Mouse (Mus musculus): ENCODE data around the gene Olfr556. TPM values are rescaled to one million over a fixed set of nuclear protein-coding genes. Genes with fewer than 3 reads are reported as not detected.
A peak's percentile ranks its signal among the peaks of the same experiment; 100 is the strongest.

The Olfr556 gene
- polyA plus RNA-seq, 1 experiment from 2014 or later, result not detected

DNA sequence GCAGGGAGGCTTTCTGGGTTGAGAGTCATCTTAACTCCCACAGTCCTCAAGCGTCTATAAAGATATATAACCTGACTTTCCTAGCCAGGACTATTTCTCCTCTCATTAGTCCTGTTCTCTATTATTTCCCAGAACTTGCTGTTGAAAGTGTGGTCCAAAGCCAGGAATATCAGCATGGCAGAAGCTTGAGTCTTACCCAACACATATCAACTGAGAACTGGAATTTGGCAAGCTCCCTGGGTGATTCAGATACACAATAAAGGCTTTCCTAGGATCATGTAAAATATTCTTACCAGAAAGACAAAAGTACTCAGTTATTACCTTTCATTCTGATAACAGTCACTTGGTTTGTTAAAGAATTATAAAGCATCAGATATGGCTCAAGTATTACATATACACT is 17.2 kb downstream of the Olfr556 start:
- Histone ChIP-seq H3K36me3 (ENCODE audit: insufficient read depth, low read length) (peaks cover 4% of the 10 kb centered on the region; the same call in 1 of the 2 replicates), H3K4me3 (ENCODE audit: low read length) (no peak overlapping the region), H3K4me1 (ENCODE audit: insufficient read depth, low read length) (no peaks in the 10 kb centered on the region), H3K9me3 (ENCODE audit: low read length) (no peaks in the 10 kb centered on the region), H3K9ac (replicated peaks; ENCODE audit: low read length) (no peak overlapping the region), H3K27me3 (ENCODE audit: insufficient read depth, low read length) (no peaks in the 10 kb centered on the region), H3K4me2 (replicated peaks; ENCODE audit: low read depth, low read length) (no peak overlapping the region), H3K27ac (ENCODE audit: low read length) (no peak overlapping the region)
- WGBS, result 88% methylated on average over 1 of the region's 1 CpGs
- no peak for ATAC-seq (ENCODE audit: low FRiP score, low TSS enrichment)

GRCm38 (mm10) chr7:102686944-102687501 is 22.3 kb downstream of the Olfr556 start, which contains the start of gene Trim68:
TSS of gene Trim68 (minus strand) at chr7:102687327.
- no peaks in the 10 kb centered on the region; the same call in 1 of the 2 replicates for H3K36me3 ChIP-seq (ENCODE audit: insufficient read depth, low read length)
- H3K4me3 ChIP-seq (ENCODE audit: low read length), result peak within 1 kb of the TSS; percentile 71
- 0 out of 2 replicates have a peak, but pooled peaks cover 4% of the 10 kb centered on the region for H3K4me1 ChIP-seq (ENCODE audit: insufficient read depth, low read length)
- WGBS, result 0% methylated on average over 40 of the region's 40 CpGs
- peak; percentile 100 for ATAC-seq (ENCODE audit: low FRiP score, low TSS enrichment)
- H3K9me3 ChIP-seq (ENCODE audit: low read length), result no peaks in the 10 kb centered on the region
- peak within 1 kb of the TSS; percentile 86 for H3K9ac ChIP-seq (replicated peaks; ENCODE audit: low read length)
- peak within 1 kb of the TSS; percentile 74 for H3K27ac ChIP-seq (ENCODE audit: low read length)
- peak within 1 kb of the TSS; percentile 77 for H3K4me2 ChIP-seq (replicated peaks; ENCODE audit: low read depth, low read length)
- no peaks in the 10 kb centered on the region for H3K27me3 ChIP-seq (ENCODE audit: insufficient read depth, low read length)

- 0 out of 2 replicates have a peak, but pooled peaks have one; percentile 15 for ATAC-seq (ENCODE audit: low FRiP score, low TSS enrichment)
- Histone ChIP-seq H3K4me3 (ENCODE audit: low read length) (no peak within 1 kb of the TSS), H3K27ac (ENCODE audit: low read length) (no peak within 1 kb of the TSS), H3K36me3 (ENCODE audit: insufficient read depth, low read length) (no peaks in the 10 kb centered on the region), H3K9ac (replicated peaks; ENCODE audit: low read length) (no peak within 1 kb of the TSS), H3K9me3 (ENCODE audit: low read length) (no peaks in the 10 kb centered on the region), H3K27me3 (ENCODE audit: insufficient read depth, low read length) (no peaks in the 10 kb centered on the region), H3K4me1 (ENCODE audit: insufficient read depth, low read length) (no peaks in the 10 kb centered on the region), H3K4me2 (replicated peaks; ENCODE audit: low read depth, low read length) (no peak within 1 kb of the TSS)
- 77% methylated on average over 5 of the region's 5 CpGs for WGBS
Observed at GRCm38 (mm10) chr7:102695358-102696125, 30.8 kb downstream of the Olfr556 start, which contains the start of gene Olfr557. TSS of gene Olfr557 (plus strand) at chr7:102695910.

DNA sequence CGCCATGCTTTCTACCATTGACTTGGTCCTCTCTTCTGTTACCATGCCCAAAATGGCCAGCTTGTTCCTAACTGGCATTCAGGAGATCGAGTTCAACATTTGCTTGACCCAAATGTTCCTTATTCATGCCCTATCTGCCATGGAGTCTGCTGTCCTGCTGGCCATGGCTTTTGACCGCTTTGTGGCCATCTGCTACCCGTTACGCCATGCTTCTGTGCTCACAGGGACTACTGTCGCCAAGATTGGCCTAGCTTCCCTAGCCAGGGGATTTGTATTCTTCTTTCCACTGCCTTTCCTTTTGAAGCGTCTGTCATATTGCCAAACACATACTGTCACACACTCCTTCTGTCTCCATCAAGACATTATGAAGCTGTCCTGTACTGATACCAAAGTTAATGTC is 33.8 kb downstream of the Olfr556 start:
- no peaks in the 10 kb centered on the region for H3K36me3 ChIP-seq (ENCODE audit: insufficient read depth, low read length)
- H3K4me2 ChIP-seq (replicated peaks; ENCODE audit: low read depth, low read length), result no peak overlapping the region
- H3K27ac ChIP-seq (ENCODE audit: low read length), result no peak overlapping the region
- no peak overlapping the region for H3K4me3 ChIP-seq (ENCODE audit: low read length)
- H3K9ac ChIP-seq (replicated peaks; ENCODE audit: low read length), result no peak overlapping the region
- WGBS, result 89% methylated on average over 7 of the region's 7 CpGs
- H3K27me3 ChIP-seq (ENCODE audit: insufficient read depth, low read length), result no peaks in the 10 kb centered on the region
- ATAC-seq (ENCODE audit: low FRiP score, low TSS enrichment), result no peak
- H3K4me1 ChIP-seq (ENCODE audit: insufficient read depth, low read length), result no peaks in the 10 kb centered on the region
- H3K9me3 ChIP-seq (ENCODE audit: low read length), result no peaks in the 10 kb centered on the region

GRCm38 (mm10) chr7:102701915-102702314 is 37.2 kb downstream of the Olfr556 start, which contains the start of gene Olfr558:
TSS of gene Olfr558 (plus strand) at chr7:102702215.
- no peak within 1 kb of the TSS for H3K27ac ChIP-seq (ENCODE audit: low read length)
- H3K9ac ChIP-seq (replicated peaks; ENCODE audit: low read length), result no peak within 1 kb of the TSS
- H3K4me3 ChIP-seq (ENCODE audit: low read length), result no peak within 1 kb of the TSS
- H3K4me2 ChIP-seq (replicated peaks; ENCODE audit: low read depth, low read length), result no peak within 1 kb of the TSS
- ATAC-seq (ENCODE audit: low FRiP score, low TSS enrichment), result no peak
- no peaks in the 10 kb centered on the region for H3K9me3 ChIP-seq (ENCODE audit: low read length)
- no peaks in the 10 kb centered on the region for H3K4me1 ChIP-seq (ENCODE audit: insufficient read depth, low read length)
- H3K27me3 ChIP-seq (ENCODE audit: insufficient read depth, low read length), result no peaks in the 10 kb centered on the region
- H3K36me3 ChIP-seq (ENCODE audit: insufficient read depth, low read length), result no peaks in the 10 kb centered on the region

- 25% methylated on average over 1 of the region's 1 CpGs for WGBS
- Histone ChIP-seq H3K4me1 (ENCODE audit: insufficient read depth, low read length) (no peaks in the 10 kb centered on the region), H3K36me3 (ENCODE audit: insufficient read depth, low read length) (no peaks in the 10 kb centered on the region), H3K27ac (ENCODE audit: low read length) (no peak within 1 kb of the TSS), H3K27me3 (ENCODE audit: insufficient read depth, low read length) (no peaks in the 10 kb centered on the region), H3K9ac (replicated peaks; ENCODE audit: low read length) (no peak within 1 kb of the TSS), H3K9me3 (ENCODE audit: low read length) (no peaks in the 10 kb centered on the region), H3K4me3 (ENCODE audit: low read length) (no peak within 1 kb of the TSS), H3K4me2 (replicated peaks; ENCODE audit: low read depth, low read length) (no peak within 1 kb of the TSS)
- no peak for ATAC-seq (ENCODE audit: low FRiP score, low TSS enrichment)
Observed at GRCm38 (mm10) chr7:102718970-102719369, 54.3 kb downstream of the Olfr556 start, which contains the start of gene Olfr33. TSS of gene Olfr33 (minus strand) at chr7:102719070.

Other genes with a start within 250 kb of the Olfr556 start
- gene Rrm1, start 223.2 kb upstream of the Olfr556 start, polyA plus RNA-seq (2015; fragmentation: Nextera tagmentation; extraction: Ambion mirVana), result 169 and 181 TPM in 2 replicates
- gene Olfr543, start 183.2 kb upstream of the Olfr556 start, polyA plus RNA-seq (2015; fragmentation: Nextera tagmentation; extraction: Ambion mirVana), result 0.41 and 0.51 TPM in 2 replicates
- gene Olfr544, start 176.6 kb upstream of the Olfr556 start, polyA plus RNA-seq (2015; fragmentation: Nextera tagmentation; extraction: Ambion mirVana), result 0.18 TPM in 1 of 2 replicates, not detected in the other
- gene Olfr545, start 165.3 kb upstream of the Olfr556 start, polyA plus RNA-seq (2015; fragmentation: Nextera tagmentation; extraction: Ambion mirVana), result 0.08 TPM in 1 of 2 replicates, not detected in the other
- gene Olfr547, start 130.2 kb upstream of the Olfr556 start, polyA plus RNA-seq (2015; fragmentation: Nextera tagmentation; extraction: Ambion mirVana), result not detected in 2 replicates
- gene Olfr548-ps1, start 124.0 kb upstream of the Olfr556 start, polyA plus RNA-seq (2015; fragmentation: Nextera tagmentation; extraction: Ambion mirVana), result not detected in 2 replicates
- gene Olfr549, start 115.0 kb upstream of the Olfr556 start, polyA plus RNA-seq (2015; fragmentation: Nextera tagmentation; extraction: Ambion mirVana), result not detected in 2 replicates
- gene Trim21, start 99.4 kb upstream of the Olfr556 start, polyA plus RNA-seq (2015; fragmentation: Nextera tagmentation; extraction: Ambion mirVana), result 0.42 and 0.77 TPM in 2 replicates
- gene Olfr550, start 93.5 kb upstream of the Olfr556 start, polyA plus RNA-seq (2015; fragmentation: Nextera tagmentation; extraction: Ambion mirVana), result not detected in 2 replicates
- not detected in 2 replicates for gene Olfr551, start 73.0 kb upstream of the Olfr556 start, polyA plus RNA-seq (2015; fragmentation: Nextera tagmentation; extraction: Ambion mirVana)
- gene Olfr552, start 67.1 kb upstream of the Olfr556 start, polyA plus RNA-seq (2015; fragmentation: Nextera tagmentation; extraction: Ambion mirVana), result not detected in 2 replicates
- gene Olfr553, start 46.7 kb upstream of the Olfr556 start, polyA plus RNA-seq (2015; fragmentation: Nextera tagmentation; extraction: Ambion mirVana), result not detected in 2 replicates
- gene Olfr554, start 26.5 kb upstream of the Olfr556 start, polyA plus RNA-seq (2015; fragmentation: Nextera tagmentation; extraction: Ambion mirVana), result not detected in 2 replicates
- gene Olfr555, start 6.1 kb upstream of the Olfr556 start, polyA plus RNA-seq (2015; fragmentation: Nextera tagmentation; extraction: Ambion mirVana), result not detected in 2 replicates
- gene Trim68, start 22.4 kb downstream of the Olfr556 start, polyA plus RNA-seq (2015; fragmentation: Nextera tagmentation; extraction: Ambion mirVana), result 14.2 and 14.6 TPM in 2 replicates
- not detected in 2 replicates for gene Olfr557, start 31.0 kb downstream of the Olfr556 start, polyA plus RNA-seq (2015; fragmentation: Nextera tagmentation; extraction: Ambion mirVana)
- 0.92 and 1.1 TPM in 2 replicates for gene Olfr558, start 37.3 kb downstream of the Olfr556 start, polyA plus RNA-seq (2015; fragmentation: Nextera tagmentation; extraction: Ambion mirVana)
- gene Olfr33, start 54.2 kb downstream of the Olfr556 start, polyA plus RNA-seq (2015; fragmentation: Nextera tagmentation; extraction: Ambion mirVana), result not detected in 2 replicates
- gene Olfr559, start 62.6 kb downstream of the Olfr556 start, polyA plus RNA-seq (2015; fragmentation: Nextera tagmentation; extraction: Ambion mirVana), result not detected in 2 replicates
- not detected in 2 replicates for gene Olfr560, start 94.5 kb downstream of the Olfr556 start, polyA plus RNA-seq (2015; fragmentation: Nextera tagmentation; extraction: Ambion mirVana)
- 0.58 and 0.89 TPM in 2 replicates for gene Olfr78, start 94.6 kb downstream of the Olfr556 start, polyA plus RNA-seq (2015; fragmentation: Nextera tagmentation; extraction: Ambion mirVana)
- gene Olfr561, start 106.3 kb downstream of the Olfr556 start, polyA plus RNA-seq (2015; fragmentation: Nextera tagmentation; extraction: Ambion mirVana), result not detected in 2 replicates
- gene Olfr564, start 138.6 kb downstream of the Olfr556 start, polyA plus RNA-seq (2015; fragmentation: Nextera tagmentation; extraction: Ambion mirVana), result not detected in 2 replicates
- gene Olfr566, start 193.9 kb downstream of the Olfr556 start, polyA plus RNA-seq (2015; fragmentation: Nextera tagmentation; extraction: Ambion mirVana), result not detected in 2 replicates
- gene Olfr568, start 212.2 kb downstream of the Olfr556 start, polyA plus RNA-seq (2015; fragmentation: Nextera tagmentation; extraction: Ambion mirVana), result not detected in 2 replicates
- gene Olfr569, start 226.0 kb downstream of the Olfr556 start, polyA plus RNA-seq (2015; fragmentation: Nextera tagmentation; extraction: Ambion mirVana), result not detected in 2 replicates
- not detected in 2 replicates for gene Olfr570, start 229.7 kb downstream of the Olfr556 start, polyA plus RNA-seq (2015; fragmentation: Nextera tagmentation; extraction: Ambion mirVana)

All from kidney, embryonic 16.5 days (tissue).